Mouse (Mus musculus) kidney, adult 2 months (tissue): ENCODE data around the gene Vmn1r201. TPM values are rescaled to one million over a fixed set of nuclear protein-coding genes. Genes with fewer than 3 reads are reported as not detected.

Experiments used
- DNase-seq: peaks from one replicate; pipeline ENCODE4 v3.0.0; 2021
- H3K27ac ChIP-seq: fragments of 200-500 bp; 2 replicates; pipeline ENCODE4 v1.5.1; 2012; ENCODE audit warnings: low read depth, low read length, control low read depth, inconsistent platforms; ENCODE audit not compliant: insufficient read depth
- H3K27me3 ChIP-seq: fragments of 200-500 bp; replicated peaks from 2 replicates; pipeline ENCODE4 v1.6.1; 2012; ENCODE audit warnings: mild to moderate bottlenecking, moderate library complexity, low read length, inconsistent platforms; ENCODE audit not compliant: control insufficient read depth, insufficient read depth
- H3K36me3 ChIP-seq: fragments of 200-500 bp; 2 replicates; pipeline ENCODE4 v1.6.1; 2012; ENCODE audit warnings: mild to moderate bottlenecking, moderate library complexity, low read length, inconsistent platforms; ENCODE audit not compliant: control insufficient read depth, insufficient read depth
- H3K4me1 ChIP-seq: fragments of 200-500 bp; 2 replicates; pipeline ENCODE4 v1.6.1; 2011; ENCODE audit warnings: low read length; ENCODE audit not compliant: control insufficient read depth, insufficient read depth
- H3K4me3 ChIP-seq: fragments of 200-500 bp; 2 replicates; pipeline ENCODE4 v1.5.1; 2011; ENCODE audit warnings: mild to moderate bottlenecking, low read depth, low read length, control low read depth; ENCODE audit not compliant: insufficient read depth
- CTCF ChIP-seq: fragments of 200-500 bp; conservative IDR thresholded peaks from 2 replicates; pipeline ENCODE4 v1.5.1; 2011; ENCODE audit warnings: low read depth, mild to moderate bottlenecking, control low read depth, low read length, moderate library complexity, mixed read lengths; ENCODE audit not compliant: insufficient read depth, insufficient read length
- POLR2A ChIP-seq: fragments of 200-500 bp; IDR thresholded peaks from one replicate; pipeline ENCODE4 v1.6.1; 2011; ENCODE audit warnings: low read depth, low read length, control low read depth
- WGBS: fragments of 180-500 bp; shearing (Covaris S2); methylation state at CpG from one replicate; pipeline ENCODE4 v1.1.7; 2018; 5-methylcytosine and 5-hydroxymethylcytosine counted together
- polyA plus RNA-seq: library from polyadenylated mRNA; depleted of rRNA; stranded (reverse); fragments of >200 nt; gene quantifications from 2 replicates; pipeline ENCODE4 v1.2.3, GENCODE M21; 2012; rRNA removed

Vmn1r201 gene
- not detected in 2 replicates for polyA plus RNA-seq

- no peak for DNase-seq
- H3K27ac ChIP-seq, result no peak within 1 kb of the TSS
- TF ChIP-seq POLR2A, result no peak
- no peak for TF ChIP-seq CTCF
- no peak within 1 kb of the TSS for H3K4me3 ChIP-seq
- WGBS, result 38% methylated on average over 1 of the region's 1 CpGs
- no peaks in the 10 kb centered on the region for H3K27me3 ChIP-seq
- H3K36me3 ChIP-seq, result no peaks in the 10 kb centered on the region
- no peaks in the 10 kb centered on the region for H3K4me1 ChIP-seq
Measured at GRCm38 (mm10) chr13:22471623-22472022, at the start of gene Vmn1r201. TSS of gene Vmn1r201 (plus strand) at chr13:22471923.

- no peak overlapping the region for H3K4me3 ChIP-seq
- TF ChIP-seq POLR2A, result no peak
- TF ChIP-seq CTCF, result no peak
Measured at GRCm38 (mm10) chr13:22455145-22455544, 16.6 kb upstream of the Vmn1r201 start.

GRCm38 (mm10) chr13:22502431-22502830 lies 30.7 kb downstream of the Vmn1r201 start:
- 73% methylated on average over 3 of the region's 3 CpGs for WGBS
- DNase-seq, result no peak

More at GRCm38 (mm10) chr13:22455145-22455544, 16.6 kb upstream of the Vmn1r201 start:
- Histone ChIP-seq H3K4me1 (no peaks in the 10 kb centered on the region), H3K27ac (no peak overlapping the region), H3K27me3 (no peaks in the 10 kb centered on the region; the same call in 1 of the 2 replicates), H3K36me3 (no peaks in the 10 kb centered on the region)
- no peak for DNase-seq

GRCm38 (mm10) chr13:22505281-22505680 lies 33.6 kb downstream of the Vmn1r201 start, which contains the start of gene Vmn1r202:
TSS of gene Vmn1r202 (minus strand) at chr13:22505381.
- Histone ChIP-seq H3K36me3 (no peaks in the 10 kb centered on the region), H3K4me1 (no peaks in the 10 kb centered on the region), H3K4me3 (no peak within 1 kb of the TSS), H3K27ac (no peak within 1 kb of the TSS), H3K27me3 (no peaks in the 10 kb centered on the region)
- TF ChIP-seq POLR2A (no peak), CTCF (no peak)
- DNase-seq, result no peak

More at GRCm38 (mm10) chr13:22502431-22502830, 30.7 kb downstream of the Vmn1r201 start:
- no peak overlapping the region for H3K27ac ChIP-seq
- no peaks in the 10 kb centered on the region for H3K4me1 ChIP-seq
- no peaks in the 10 kb centered on the region for H3K27me3 ChIP-seq
- no peak overlapping the region for H3K4me3 ChIP-seq
- H3K36me3 ChIP-seq, result no peaks in the 10 kb centered on the region
- no peak for TF ChIP-seq CTCF
- no peak for TF ChIP-seq POLR2A

- Histone ChIP-seq H3K36me3 (no peaks in the 10 kb centered on the region), H3K27ac (no peak within 1 kb of the TSS), H3K4me1 (no peaks in the 10 kb centered on the region), H3K4me3 (no peak within 1 kb of the TSS), H3K27me3 (no peaks in the 10 kb centered on the region)
- no peak for DNase-seq
- TF ChIP-seq CTCF (no peak), POLR2A (no peak)
Measured at GRCm38 (mm10) chr13:22517814-22518213, 46.1 kb downstream of the Vmn1r201 start, which contains the start of gene Vmn1r203. TSS of gene Vmn1r203 (plus strand) at chr13:22518114.

Other genes starting within 250 kb of the Vmn1r201 start
- gene Vmn1r193, start 248.8 kb upstream of the Vmn1r201 start, polyA plus RNA-seq, result not detected in 2 replicates
- gene Vmn1r194, start 227.7 kb upstream of the Vmn1r201 start, polyA plus RNA-seq, result not detected in 2 replicates
- not detected in 2 replicates for gene Vmn1r195, start 201.4 kb upstream of the Vmn1r201 start, polyA plus RNA-seq
- gene Vmn1r196, start 182.0 kb upstream of the Vmn1r201 start, polyA plus RNA-seq, result not detected in 2 replicates
- not detected in 2 replicates for gene Vmn1r197, start 147.3 kb upstream of the Vmn1r201 start, polyA plus RNA-seq
- gene Vmn1r198, start 121.6 kb upstream of the Vmn1r201 start, polyA plus RNA-seq, result not detected in 2 replicates
- gene Vmn1r199, start 92.1 kb upstream of the Vmn1r201 start, polyA plus RNA-seq, result not detected in 2 replicates
- gene Vmn1r200, start 81.5 kb upstream of the Vmn1r201 start, polyA plus RNA-seq, result not detected in 2 replicates
- gene Vmn1r202, start 33.5 kb downstream of the Vmn1r201 start, polyA plus RNA-seq, result not detected in 2 replicates
- not detected in 2 replicates for gene Vmn1r203, start 46.2 kb downstream of the Vmn1r201 start, polyA plus RNA-seq
- gene Vmn1r204, start 81.3 kb downstream of the Vmn1r201 start, polyA plus RNA-seq, result not detected in 2 replicates
- not detected in 2 replicates for gene Vmn1r205, start 121.1 kb downstream of the Vmn1r201 start, polyA plus RNA-seq
- not detected in 2 replicates for gene Vmn1r206, start 152.3 kb downstream of the Vmn1r201 start, polyA plus RNA-seq